Mouse (Mus musculus) lung, adult 2 months (tissue): ENCODE data around the gene Olfr374.

Source experiments
- CTCF ChIP-seq: fragments of 200-500 bp; IDR thresholded peaks from 2 replicates; pipeline ENCODE4 v1.5.1; 2011; ENCODE audit warnings: mild to moderate bottlenecking, low read length, control low read depth; ENCODE audit not compliant: insufficient read depth
- POLR2A ChIP-seq: fragments of 200-500 bp; IDR thresholded peaks from 2 replicates; pipeline ENCODE4 v1.6.1; 2011; ENCODE audit warnings: low read depth, mild to moderate bottlenecking, control low read depth, low read length, borderline replicate concordance; ENCODE audit errors: extremely low read depth

- TF ChIP-seq POLR2A, result no peak
- TF ChIP-seq CTCF, result no peak
These were observed 31.6 kb downstream of the Olfr374 start for GRCm38 (mm10) chr8:72138456-72138855.
